Comparison of ENCODE assay signal across 8 mouse cellular contexts in the genomic region with DNA sequence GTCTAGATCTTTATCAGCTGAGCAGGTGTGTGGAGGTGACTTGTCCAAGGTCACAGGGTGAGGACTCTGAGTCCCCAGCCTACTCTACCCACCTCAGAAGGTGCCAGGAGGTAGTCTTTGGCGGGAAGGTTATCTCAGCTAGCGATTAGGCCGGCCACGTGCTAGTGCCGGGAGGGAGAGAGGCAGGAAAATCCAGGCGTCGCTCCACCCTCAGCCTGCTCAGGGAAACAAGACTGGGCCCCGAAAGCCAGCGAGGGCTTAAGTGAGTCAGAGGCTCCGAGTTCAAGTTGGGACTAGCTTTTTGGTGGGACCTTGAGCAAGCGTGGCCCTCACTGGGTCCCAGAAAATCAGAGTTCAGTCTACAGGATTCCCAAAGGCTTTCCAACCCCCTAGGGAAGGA. TPM values are rescaled to one million over a fixed set of nuclear protein-coding genes. Genes with fewer than 3 reads are reported as not detected.
DNase-seq lines count a peak whose midpoint lies in the region; ATAC-seq and TF ChIP-seq lines count a peak whose summit lies in the region.

No protein-coding gene starts in this region.

- H3K4me2 ChIP-seq in heart, embryonic 11.5 days: peak overlapping the region; percentile 78
- H3K4me2 ChIP-seq in stomach, embryonic 14.5 days (replicated peaks; ENCODE audit: low read depth, low read length): peak overlapping the region; percentile 78

- ATAC-seq in heart, embryonic 11.5 days (replicated peaks; ENCODE audit: insufficient number of reproducible peaks, low FRiP score, low TSS enrichment): no peak
- no peak for ATAC-seq in stomach, embryonic 14.5 days (ENCODE audit: insufficient number of reproducible peaks, insufficient read depth, low FRiP score, low read depth)

- H3K4me1 ChIP-seq in liver, adult 2 months (ENCODE audit: control insufficient read depth, insufficient read depth, low read length): peaks cover 47% of the 10 kb centered on the region
- H3K4me1 ChIP-seq in heart, embryonic 11.5 days (ENCODE audit: control insufficient read depth, insufficient read depth, low read length): peaks cover 44% of the 10 kb centered on the region
- peaks cover 36% of the 10 kb centered on the region for H3K4me1 ChIP-seq in stomach, embryonic 14.5 days (ENCODE audit: control insufficient read depth, insufficient read depth, low read length)

- WGBS in liver, adult 2 months: 14% methylated on average over 11 of the region's 11 CpGs
- WGBS in heart, embryonic 11.5 days (ENCODE audit: insufficient replicate concordance): 27% methylated on average over 11 of the region's 11 CpGs
- 47% methylated on average over 11 of the region's 11 CpGs for WGBS in stomach, embryonic 14.5 days

- H3K9ac ChIP-seq in liver, adult 2 months (ENCODE audit: low read depth, low read length): peak overlapping the region; percentile 28
- H3K9ac ChIP-seq in heart, embryonic 11.5 days (ENCODE audit: low read depth, low read length): peak overlapping the region; percentile 48; the same call in 1 of the 2 replicates
- peak overlapping the region; percentile 18; the same call in 1 of the 2 replicates for H3K9ac ChIP-seq in stomach, embryonic 14.5 days (replicated peaks; ENCODE audit: low read depth, low read length)

- peak overlapping the region; percentile 99 for H3K27ac ChIP-seq in liver, adult 2 months (replicated peaks; ENCODE audit: insufficient read depth, low read depth, low read length)
- peak overlapping the region; percentile 23; the same call in 1 of the 2 replicates for H3K27ac ChIP-seq in heart, embryonic 11.5 days (ENCODE audit: low read depth, low read length)
- peak overlapping the region; percentile 91 for H3K27ac ChIP-seq in stomach, embryonic 14.5 days (ENCODE audit: low read length)

- intact Hi-C loops in gastrocnemius, postnatal 36 days (cut with DNase I): loop anchor here (5.0 kb wide), 1 partner anchor 223 kb away; no protein-coding TSS in a partner anchor

- H3K9me3 ChIP-seq in heart, embryonic 11.5 days (replicated peaks; ENCODE audit: control insufficient read depth, low read length): no peaks in the 10 kb centered on the region
- no peaks in the 10 kb centered on the region for H3K9me3 ChIP-seq in stomach, embryonic 14.5 days (ENCODE audit: control insufficient read depth, low read depth, low read length)

- H3K36me3 ChIP-seq in liver, adult 2 months (ENCODE audit: control insufficient read depth, insufficient read depth, low read length): no peaks in the 10 kb centered on the region
- no peaks in the 10 kb centered on the region; the same call in 1 of the 2 replicates for H3K36me3 ChIP-seq in heart, embryonic 11.5 days (ENCODE audit: control insufficient read depth, insufficient read depth, low read length)
- peaks cover 27% of the 10 kb centered on the region; the same call in 1 of the 2 replicates for H3K36me3 ChIP-seq in stomach, embryonic 14.5 days (ENCODE audit: control insufficient read depth, insufficient read depth, low read length)

- peak; percentile 60 for DNase-seq in liver, adult 2 months (ENCODE audit: extremely low read depth, low read depth, low spot score)
- no peak for DNase-seq in liver
- DNase-seq in kidney, postnatal 36 days: peak; percentile 62 to 68
- DNase-seq in cerebellum, adult 11-12 months: no peak
- DNase-seq in gastrocnemius, postnatal 36 days: no peak
- no peak for DNase-seq in natural killer cell, adult 2 months (ENCODE audit: low spot score in 2 of 2)

- peak overlapping the region; percentile 26; the same call in 1 of the 2 replicates for H3K4me3 ChIP-seq in liver, adult 2 months (ENCODE audit: insufficient read depth, low read depth, low read length)
- peak overlapping the region; percentile 70 for H3K4me3 ChIP-seq in heart, embryonic 11.5 days (ENCODE audit: low read depth, low read length)
- H3K4me3 ChIP-seq in stomach, embryonic 14.5 days (ENCODE audit: low read depth, low read length): peak overlapping the region; percentile 70; the same call in 1 of the 2 replicates

- no peaks in the 10 kb centered on the region for H3K27me3 ChIP-seq in liver, adult 2 months (ENCODE audit: control insufficient read depth, insufficient read depth, low read length)
- H3K27me3 ChIP-seq in heart, embryonic 11.5 days (ENCODE audit: control insufficient read depth, insufficient read depth, low read length): peaks cover 6% of the 10 kb centered on the region
- no peaks in the 10 kb centered on the region for H3K27me3 ChIP-seq in stomach, embryonic 14.5 days (ENCODE audit: control insufficient read depth, insufficient read depth, low read length)

- TF ChIP-seq CTCF in liver, adult 2 months (IDR thresholded peaks at IDR 0.05; ENCODE audit: low read depth, low read length): no peak

- H3K79me2 ChIP-seq in liver, adult 2 months (ENCODE audit: control insufficient read depth, insufficient read depth, low read length): peaks cover 15% of the 10 kb centered on the region; the same call in 1 of the 2 replicates

- TF ChIP-seq POLR2A in liver, adult 2 months (IDR thresholded peaks at IDR 0.05; ENCODE audit: extremely low read depth, insufficient read depth, low read length): no peak

RNA-seq across cellular contexts. Expression of gene Cdc42ep1, which starts 2.9 kb away (rescaled TPM):
- 6.5 and 8.5 TPM in 2 replicates for total RNA-seq in liver, adult 2 months (2014; rRNA removed)
- 39.7 and 42.7 TPM in 2 replicates for polyA plus RNA-seq in liver, adult 2 months (2012; rRNA removed)
- 24.1 and 29.7 TPM in 2 replicates for polyA plus RNA-seq in heart, embryonic 11.5 days (2014; fragmentation: Nextera tagmentation; extraction: Ambion mirVana)
- 40.7 and 41.7 TPM in 2 replicates for polyA plus RNA-seq in stomach, embryonic 14.5 days (2014; fragmentation: Nextera tagmentation; extraction: Ambion mirVana)
- total RNA-seq in gastrocnemius, postnatal 36 days (2021): 10 to 100 TPM in 1 of 2 experiments, 1 to 10 TPM in 1; 9.4 to 10.7 TPM

RNA-seq across cellular contexts. Expression of gene Lgals2, which starts 10.0 kb away (rescaled TPM):
- total RNA-seq in liver, adult 2 months (2014; rRNA removed): 0.55 TPM in 1 of 2 replicates, not detected in the other
- 0.57 TPM in 1 of 2 replicates, not detected in the other for polyA plus RNA-seq in liver, adult 2 months (2012; rRNA removed)
- 0.49 TPM in 1 of 2 replicates, not detected in the other for polyA plus RNA-seq in heart, embryonic 11.5 days (2014; fragmentation: Nextera tagmentation; extraction: Ambion mirVana)
- 30.0 and 39.7 TPM in 2 replicates for polyA plus RNA-seq in stomach, embryonic 14.5 days (2014; fragmentation: Nextera tagmentation; extraction: Ambion mirVana)
- not detected for total RNA-seq in gastrocnemius, postnatal 36 days (2021)

RNA-seq across cellular contexts. Expression of gene Gga1, which starts 31.7 kb away (rescaled TPM):
- 4.4 and 6.4 TPM in 2 replicates for total RNA-seq in liver, adult 2 months (2014; rRNA removed)
- 34.9 and 42.7 TPM in 2 replicates for polyA plus RNA-seq in liver, adult 2 months (2012; rRNA removed)
- 29.3 and 31.7 TPM in 2 replicates for polyA plus RNA-seq in heart, embryonic 11.5 days (2014; fragmentation: Nextera tagmentation; extraction: Ambion mirVana)
- polyA plus RNA-seq in stomach, embryonic 14.5 days (2014; fragmentation: Nextera tagmentation; extraction: Ambion mirVana): 38.2 and 40.4 TPM in 2 replicates
- total RNA-seq in gastrocnemius, postnatal 36 days (2021): 10 to 100 TPM; 34.1 to 34.9 TPM

RNA-seq across cellular contexts. Expression of gene Card10, which starts 42.5 kb away (rescaled TPM):
- 2.7 and 4.3 TPM in 2 replicates for total RNA-seq in liver, adult 2 months (2014; rRNA removed)
- polyA plus RNA-seq in liver, adult 2 months (2012; rRNA removed): 15.0 and 18.7 TPM in 2 replicates
- 3.7 and 4.2 TPM in 2 replicates for polyA plus RNA-seq in heart, embryonic 11.5 days (2014; fragmentation: Nextera tagmentation; extraction: Ambion mirVana)
- 6.5 and 7.6 TPM in 2 replicates for polyA plus RNA-seq in stomach, embryonic 14.5 days (2014; fragmentation: Nextera tagmentation; extraction: Ambion mirVana)
- 1 to 10 TPM; 5.6 to 6.6 TPM for total RNA-seq in gastrocnemius, postnatal 36 days (2021)

RNA-seq across cellular contexts. Expression of gene Gm49510, which starts 54.1 kb away (rescaled TPM):
- not detected in 2 replicates for total RNA-seq in liver, adult 2 months (2014; rRNA removed)
- not detected in 2 replicates for polyA plus RNA-seq in liver, adult 2 months (2012; rRNA removed)
- 0.23 and 0.47 TPM in 2 replicates for polyA plus RNA-seq in heart, embryonic 11.5 days (2014; fragmentation: Nextera tagmentation; extraction: Ambion mirVana)
- 0.21 TPM in 1 of 2 replicates, not detected in the other for polyA plus RNA-seq in stomach, embryonic 14.5 days (2014; fragmentation: Nextera tagmentation; extraction: Ambion mirVana)
- total RNA-seq in gastrocnemius, postnatal 36 days (2021): not detected

Comparison
In these comparisons a context has a peak if more than half of its experiments do, and no peak if none do; other contexts are left out.
1. DNase-seq: peak in liver, adult 2 months (single experiment) and kidney, postnatal 36 days (2 of 2); none in liver (single experiment), cerebellum, adult 11-12 months (single experiment), gastrocnemius, postnatal 36 days (0 of 2) and natural killer cell, adult 2 months (0 of 2).
2. H3K27ac ChIP-seq: peak in every context shown above with its lines; median percentile 99 in liver, adult 2 months; 91 in stomach, embryonic 14.5 days; 23 in heart, embryonic 11.5 days.
3. RNA of gene Lgals2, which starts 10.0 kb away (polyA plus RNA-seq): 30.0 to 39.7 TPM in stomach, embryonic 14.5 days; 0.57 TPM in liver, adult 2 months and 0.49 TPM in heart, embryonic 11.5 days; every median in the first group is over 10 times any median in the second.
4. Peak in every context shown above with its lines, with median percentiles within 50 percentile points of each other: H3K4me3 ChIP-seq and H3K9ac ChIP-seq.